Mouse (Mus musculus) liver, postnatal 0 days (tissue): Measurements from ENCODE around the gene Amn.

ENCODE experiments used
- CTCF ChIP-seq: sonication (generic); IDR thresholded peaks from 2 replicates; pipeline ENCODE4 v1.5.1; 2016; ENCODE audit warnings: antibody characterized with exemption, low read depth
- EP300 ChIP-seq: IDR thresholded peaks from 2 replicates; pipeline ENCODE4 v1.6.1; 2016; ENCODE audit warnings: antibody characterized with exemption, low read depth, mild to moderate bottlenecking

GRCm38 (mm10) chr12:111242346-111242745 is 28.5 kb upstream of the Amn start:
- TF ChIP-seq CTCF (no peak), EP300 (no peak)
